Mouse (Mus musculus): Measurements from ENCODE around the gene Ascl1.

Gene Ascl1

GRCm38 (mm10) chr10:87493576-87493975, at the start of gene Ascl1:
Gene Ascl1 (minus strand): TSS chr10:87493660.
- DNase-seq (ENCODE audit: low read depth, low spot score), result no peak

GRCm38 (mm10) chr10:87534172-87534571, 40.7 kb upstream of the Ascl1 start:
- no peak for DNase-seq (ENCODE audit: low read depth, low spot score)

GRCm38 (mm10) chr10:87521646-87522045, 28.2 kb upstream of the Ascl1 start, which contains the start of gene Pah:
Gene Pah (plus strand): TSS chr10:87521795.
- DNase-seq (ENCODE audit: low read depth, low spot score), result no peak

GRCm38 (mm10) chr10:87520401-87521116, 27.1 kb upstream of the Ascl1 start:
- DNase-seq (ENCODE audit: low read depth, low spot score), result no peak

- no peak for DNase-seq (ENCODE audit: low read depth, low spot score)
Measured at GRCm38 (mm10) chr10:87518585-87518984, 25.1 kb upstream of the Ascl1 start.

GRCm38 (mm10) chr10:87513052-87513451, 19.6 kb upstream of the Ascl1 start:
- DNase-seq (ENCODE audit: low read depth, low spot score), result no peak

GRCm38 (mm10) chr10:87508581-87508980, 15.1 kb upstream of the Ascl1 start:
- no peak for DNase-seq (ENCODE audit: low read depth, low spot score)

GRCm38 (mm10) chr10:87503946-87504345, 10.5 kb upstream of the Ascl1 start:
- DNase-seq (ENCODE audit: low read depth, low spot score), result no peak

GRCm38 (mm10) chr10:87502283-87502682, 8.8 kb upstream of the Ascl1 start:
- DNase-seq (ENCODE audit: low read depth, low spot score), result no peak

- no peak for DNase-seq (ENCODE audit: low read depth, low spot score)
Measured at GRCm38 (mm10) chr10:87501659-87502042, 8.2 kb upstream of the Ascl1 start.

GRCm38 (mm10) chr10:87500926-87501658, 7.6 kb upstream of the Ascl1 start:
- no peak for DNase-seq (ENCODE audit: low read depth, low spot score)

- no peak for DNase-seq (ENCODE audit: low read depth, low spot score)
Measured at GRCm38 (mm10) chr10:87497056-87497455, 3.6 kb upstream of the Ascl1 start.

- no peak for DNase-seq (ENCODE audit: low read depth, low spot score)
Measured at GRCm38 (mm10) chr10:87494596-87494995, 1.1 kb upstream of the Ascl1 start.

- no peak for DNase-seq (ENCODE audit: low read depth, low spot score)
Measured at GRCm38 (mm10) chr10:87494176-87494575, 716 bp upstream of the Ascl1 start.

GRCm38 (mm10) chr10:87492661-87493551, 554 bp downstream of the Ascl1 start:
- no peak for DNase-seq (ENCODE audit: low read depth, low spot score)

- no peak for DNase-seq (ENCODE audit: low read depth, low spot score)
Measured at GRCm38 (mm10) chr10:87492332-87492660, 1.2 kb downstream of the Ascl1 start.

GRCm38 (mm10) chr10:87491485-87492040, 1.9 kb downstream of the Ascl1 start:
- no peak for DNase-seq (ENCODE audit: low read depth, low spot score)

GRCm38 (mm10) chr10:87490328-87490727, 3.1 kb downstream of the Ascl1 start:
- DNase-seq (ENCODE audit: low read depth, low spot score), result no peak

- DNase-seq (ENCODE audit: low read depth, low spot score), result no peak
Measured at GRCm38 (mm10) chr10:87489246-87490009, 4.0 kb downstream of the Ascl1 start.

- no peak for DNase-seq (ENCODE audit: low read depth, low spot score)
Measured at GRCm38 (mm10) chr10:87488429-87489145, 4.9 kb downstream of the Ascl1 start.

Measured in WW6 (cell line).